12 mouse cellular contexts compared by ENCODE assay signal in the genomic region with DNA sequence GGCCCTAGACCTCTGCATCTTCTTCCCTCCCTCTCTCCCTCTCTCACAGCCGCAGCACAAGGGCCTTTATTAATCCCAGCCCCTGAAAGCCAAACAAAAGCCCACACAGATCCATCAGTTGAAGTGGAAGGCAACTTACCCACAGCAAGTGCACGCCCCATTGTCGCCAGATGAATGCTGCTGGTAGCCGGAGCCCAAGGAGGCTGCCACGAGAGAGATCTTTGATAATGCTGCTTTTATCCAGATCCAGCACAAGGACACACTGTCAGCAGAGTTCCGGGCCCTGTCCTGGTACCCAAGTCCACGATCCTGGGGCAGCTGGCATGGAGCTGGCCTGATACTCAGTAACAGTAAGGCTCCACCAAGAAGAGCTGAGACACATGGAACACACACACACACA.
DNase-seq lines count a peak whose midpoint lies in the region.
"Had no signal": no experiment of that assay in that cellular context is flagged by ENCODE, and none has a peak within 500 bp of the region (broad histone marks: within the 10 kb centered on the region; RNA-seq: fewer than 3 reads in every experiment).

No protein-coding gene starts in this region.

- peak; percentile 58 for DNase-seq in layer of hippocampus, adult 11-12 months (ENCODE audit: low spot score)
- no peak for DNase-seq in layer of hippocampus, adult 9-10 months (ENCODE audit: low spot score)
- peak; percentile 91 for DNase-seq in brain, adult 2 months (ENCODE audit: low read depth, low spot score)
- peak; percentile 28 for DNase-seq in embryo, embryonic 9.5 days (ENCODE audit: extremely low spot score)
- peak; percentile 81 for DNase-seq in layer of hippocampus, adult 9-11 months
- no peak for DNase-seq in thymus, postnatal 36 days
- DNase-seq in gastrocnemius, postnatal 25 days = no peak
- DNase-seq in urinary bladder, adult 18-20 months (ENCODE audit: low spot score in 2 of 2) = no peak
- DNase-seq: adrenal gland, adult 2 months; kidney, postnatal 10 days; left cerebral cortex, postnatal 4 days; lung, postnatal 4 days had no signal

Comparison
In these comparisons a context has a peak if more than half of its experiments do, and no peak if none do; other contexts are left out.
1. DNase-seq: peak in layer of hippocampus, adult 11-12 months (single experiment), brain, adult 2 months (single experiment), embryo, embryonic 9.5 days (single experiment) and layer of hippocampus, adult 9-11 months (single experiment); none in layer of hippocampus, adult 9-10 months (single experiment), thymus, postnatal 36 days (0 of 2), gastrocnemius, postnatal 25 days (single experiment) and urinary bladder, adult 18-20 months (0 of 2).